Mouse (Mus musculus): Measurements from ENCODE around the gene Atp11a. TPM values are rescaled to one million over a fixed set of nuclear protein-coding genes. Genes with fewer than 3 reads are reported as not detected.

Gene Atp11a
- polyA plus RNA-seq, 1 experiment, result 7.7 TPM

- H3K9me3 ChIP-seq, result no peaks in the 10 kb centered on the region
- peak overlapping the region; percentile 81 for H3K4me3 ChIP-seq (replicated peaks)
- peaks cover 95% of the 10 kb centered on the region for H3K36me3 ChIP-seq (replicated peaks; ENCODE audit: low read length)
- TF ChIP-seq GATA1 (IDR thresholded peaks at IDR 0.05; ENCODE audit: borderline replicate concordance, low read length) (no peak), FLI1 (IDR thresholded peaks at IDR 0.05; ENCODE audit: low read length) (no peak)
- peaks cover 10% of the 10 kb centered on the region for H3K27me3 ChIP-seq (replicated peaks)
- peaks cover 96% of the 10 kb centered on the region for H3K4me1 ChIP-seq
These were observed 136.2 kb downstream of the Atp11a start for GRCm38 (mm10) chr8:12892882-12893446.

GRCm38 (mm10) chr8:12893797-12894578 lies 137.2 kb downstream of the Atp11a start:
- Histone ChIP-seq H3K4me3 (replicated peaks) (peak overlapping the region; percentile 7), H3K4me1 (peaks cover 98% of the 10 kb centered on the region), H3K27me3 (replicated peaks) (peaks cover 10% of the 10 kb centered on the region), H3K36me3 (replicated peaks; ENCODE audit: low read length) (peaks cover 95% of the 10 kb centered on the region), H3K9me3 (no peaks in the 10 kb centered on the region)
- TF ChIP-seq FLI1 (IDR thresholded peaks at IDR 0.05; ENCODE audit: low read length), result no peak
- TF ChIP-seq GATA1 (IDR thresholded peaks at IDR 0.05; ENCODE audit: borderline replicate concordance, low read length), result no peak

DNA sequence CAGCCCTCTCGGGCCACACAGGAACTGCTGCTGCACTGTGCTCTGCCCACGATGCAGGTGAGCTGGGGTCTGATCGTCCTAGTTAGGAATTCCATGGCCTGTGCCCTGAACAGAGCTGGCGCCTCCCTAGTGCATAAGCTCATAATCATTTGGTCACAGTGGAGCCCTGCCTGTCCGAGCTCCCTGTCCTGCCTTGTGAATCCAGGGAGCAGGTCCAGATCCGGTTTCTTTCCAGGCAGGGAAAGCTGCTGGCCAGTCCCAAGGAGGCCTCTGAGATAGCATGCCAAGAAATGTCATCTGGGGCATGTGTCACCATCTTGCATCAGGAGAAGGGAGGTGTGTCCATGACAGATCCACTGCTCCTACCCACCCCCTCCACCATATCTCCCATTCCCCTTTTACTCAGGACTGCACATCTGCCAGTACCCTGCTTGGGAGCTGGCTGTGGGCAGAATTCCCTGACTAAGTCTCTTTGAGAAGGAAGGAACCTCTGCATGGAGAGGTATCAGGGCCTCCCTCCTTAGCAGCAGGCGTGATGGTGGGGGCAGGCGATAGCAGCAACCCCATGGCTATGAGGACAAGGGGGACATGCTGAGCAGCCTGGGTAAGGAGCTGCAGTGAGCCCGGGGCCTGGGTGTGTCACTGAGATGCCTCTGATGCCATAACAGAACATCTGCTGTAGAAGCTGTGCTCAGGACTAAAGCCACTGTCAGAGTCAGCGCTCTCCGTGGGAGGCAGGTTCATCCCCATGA lies 138.1 kb downstream of the Atp11a start:
- Histone ChIP-seq H3K4me1 (peaks cover 100% of the 10 kb centered on the region), H3K9me3 (no peaks in the 10 kb centered on the region), H3K27me3 (replicated peaks) (peaks cover 13% of the 10 kb centered on the region), H3K36me3 (replicated peaks; ENCODE audit: low read length) (peaks cover 95% of the 10 kb centered on the region), H3K4me3 (replicated peaks) (peak overlapping the region; percentile 34)
- TF ChIP-seq GATA1 (IDR thresholded peaks at IDR 0.05; ENCODE audit: borderline replicate concordance, low read length) (no peak), FLI1 (IDR thresholded peaks at IDR 0.05; ENCODE audit: low read length) (no peak)

GRCm38 (mm10) chr8:12895535-12896150 lies 138.8 kb downstream of the Atp11a start:
- Histone ChIP-seq H3K9me3 (no peaks in the 10 kb centered on the region), H3K36me3 (replicated peaks; ENCODE audit: low read length) (peaks cover 95% of the 10 kb centered on the region), H3K27me3 (replicated peaks) (peaks cover 18% of the 10 kb centered on the region), H3K4me3 (replicated peaks) (no peak overlapping the region), H3K4me1 (peaks cover 100% of the 10 kb centered on the region)
- TF ChIP-seq FLI1 (IDR thresholded peaks at IDR 0.05; ENCODE audit: low read length) (no peak), GATA1 (IDR thresholded peaks at IDR 0.05; ENCODE audit: borderline replicate concordance, low read length) (no peak)

GRCm38 (mm10) chr8:12896494-12897373 lies 139.9 kb downstream of the Atp11a start:
- TF ChIP-seq GATA1 (IDR thresholded peaks at IDR 0.05; ENCODE audit: borderline replicate concordance, low read length), result no peak
- TF ChIP-seq FLI1 (IDR thresholded peaks at IDR 0.05; ENCODE audit: low read length), result no peak
- Histone ChIP-seq H3K36me3 (replicated peaks; ENCODE audit: low read length) (peaks cover 95% of the 10 kb centered on the region), H3K4me1 (peaks cover 100% of the 10 kb centered on the region), H3K4me3 (replicated peaks) (peak overlapping the region; percentile 47), H3K9me3 (no peaks in the 10 kb centered on the region), H3K27me3 (replicated peaks) (peaks cover 16% of the 10 kb centered on the region)

DNA sequence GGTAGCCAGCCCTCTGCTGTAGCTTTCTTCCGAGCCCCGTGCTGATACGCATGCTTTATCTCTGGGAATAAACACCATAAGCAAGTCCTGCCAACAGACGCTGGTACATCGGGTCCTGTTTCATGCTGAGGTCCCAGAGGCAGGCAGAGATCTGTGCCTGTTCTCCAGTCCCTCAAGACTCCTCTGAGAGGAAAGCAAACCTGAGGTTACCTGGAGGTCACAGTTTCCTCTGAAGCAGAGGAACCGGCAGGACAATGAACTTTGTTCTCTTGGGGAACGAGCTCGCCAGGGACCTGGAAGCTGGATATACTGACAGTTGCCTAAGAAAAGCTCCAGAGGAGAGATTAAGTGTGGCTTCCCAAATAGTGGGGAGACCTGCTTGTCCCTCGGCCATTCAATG lies 141.0 kb downstream of the Atp11a start:
- Histone ChIP-seq H3K36me3 (replicated peaks; ENCODE audit: low read length) (peaks cover 95% of the 10 kb centered on the region), H3K9me3 (no peaks in the 10 kb centered on the region), H3K4me1 (peaks cover 100% of the 10 kb centered on the region), H3K27me3 (replicated peaks) (peaks cover 22% of the 10 kb centered on the region), H3K4me3 (replicated peaks) (no peak overlapping the region)
- TF ChIP-seq GATA1 (IDR thresholded peaks at IDR 0.05; ENCODE audit: borderline replicate concordance, low read length), result no peak
- no peak for TF ChIP-seq FLI1 (IDR thresholded peaks at IDR 0.05; ENCODE audit: low read length)

DNA sequence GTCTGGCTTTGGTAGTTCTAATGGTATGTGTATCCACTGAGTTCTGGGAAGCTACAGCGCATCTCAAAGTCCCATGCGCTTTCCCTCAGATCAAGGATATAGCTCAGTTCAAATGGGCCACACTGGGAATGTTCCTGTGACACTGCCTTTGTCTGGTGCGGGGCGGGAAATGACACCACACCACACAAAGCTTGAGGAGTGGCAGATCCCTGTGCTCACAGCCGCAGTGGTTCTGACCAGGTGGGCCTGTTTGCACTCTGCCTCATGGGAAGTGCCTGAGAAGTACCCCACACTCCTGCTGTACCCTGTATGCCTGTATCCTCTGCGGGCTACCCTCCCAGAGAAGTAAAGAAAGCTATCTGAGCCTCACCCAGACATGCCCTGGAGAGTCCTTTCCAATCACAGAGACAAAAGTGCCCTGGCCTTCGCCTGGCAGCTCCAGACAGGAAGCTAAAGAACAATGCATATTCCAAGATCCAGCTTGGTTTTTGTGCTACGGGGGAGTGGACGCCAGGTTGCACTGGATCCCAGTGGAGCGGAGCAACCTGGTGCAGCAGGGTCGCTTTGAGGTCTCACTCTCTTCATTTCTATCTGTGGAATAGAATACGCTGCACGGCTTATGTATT lies 147.1 kb downstream of the Atp11a start:
- peaks cover 99% of the 10 kb centered on the region for H3K4me1 ChIP-seq
- H3K4me3 ChIP-seq (replicated peaks), result peak overlapping the region; percentile 35
- TF ChIP-seq GATA1 (IDR thresholded peaks at IDR 0.05; ENCODE audit: borderline replicate concordance, low read length) (no peak), FLI1 (IDR thresholded peaks at IDR 0.05; ENCODE audit: low read length) (no peak)
- H3K9me3 ChIP-seq, result no peaks in the 10 kb centered on the region
- H3K36me3 ChIP-seq (replicated peaks; ENCODE audit: low read length), result peaks cover 94% of the 10 kb centered on the region
- peaks cover 25% of the 10 kb centered on the region for H3K27me3 ChIP-seq (replicated peaks)

GRCm38 (mm10) chr8:12905122-12905521 lies 148.3 kb downstream of the Atp11a start:
- Histone ChIP-seq H3K36me3 (replicated peaks; ENCODE audit: low read length) (peaks cover 94% of the 10 kb centered on the region), H3K9me3 (no peaks in the 10 kb centered on the region), H3K27me3 (replicated peaks) (peaks cover 30% of the 10 kb centered on the region), H3K4me1 (peaks cover 99% of the 10 kb centered on the region), H3K4me3 (replicated peaks) (peak overlapping the region; percentile 47)
- TF ChIP-seq FLI1 (IDR thresholded peaks at IDR 0.05; ENCODE audit: low read length) (no peak), GATA1 (IDR thresholded peaks at IDR 0.05; ENCODE audit: borderline replicate concordance, low read length) (no peak)

Data from megakaryocyte, embryonic 14.5 days (primary cell).